Mouse (Mus musculus): ENCODE measurements around the gene Acbd4.

GRCm38 (mm10) chr11:103096979-103097894 is 4.2 kb upstream of the Acbd4 start:
- TF ChIP-seq POLR2A (IDR thresholded peaks at IDR 0.05; ENCODE audit: insufficient read depth, low read length): no peak
- TF ChIP-seq EP300 (IDR thresholded peaks at IDR 0.05; ENCODE audit: insufficient read depth, low read depth, low read length): no peak

All from ES-Bruce4 (cell line).